Mouse (Mus musculus): ENCODE measurements around the gene Oaz3. TPM values are rescaled to one million over a fixed set of nuclear protein-coding genes. Genes with fewer than 3 reads are reported as not detected.

Gene Oaz3
- polyA plus RNA-seq, 1 experiment from 2014 or later: 0.29 TPM

DNA sequence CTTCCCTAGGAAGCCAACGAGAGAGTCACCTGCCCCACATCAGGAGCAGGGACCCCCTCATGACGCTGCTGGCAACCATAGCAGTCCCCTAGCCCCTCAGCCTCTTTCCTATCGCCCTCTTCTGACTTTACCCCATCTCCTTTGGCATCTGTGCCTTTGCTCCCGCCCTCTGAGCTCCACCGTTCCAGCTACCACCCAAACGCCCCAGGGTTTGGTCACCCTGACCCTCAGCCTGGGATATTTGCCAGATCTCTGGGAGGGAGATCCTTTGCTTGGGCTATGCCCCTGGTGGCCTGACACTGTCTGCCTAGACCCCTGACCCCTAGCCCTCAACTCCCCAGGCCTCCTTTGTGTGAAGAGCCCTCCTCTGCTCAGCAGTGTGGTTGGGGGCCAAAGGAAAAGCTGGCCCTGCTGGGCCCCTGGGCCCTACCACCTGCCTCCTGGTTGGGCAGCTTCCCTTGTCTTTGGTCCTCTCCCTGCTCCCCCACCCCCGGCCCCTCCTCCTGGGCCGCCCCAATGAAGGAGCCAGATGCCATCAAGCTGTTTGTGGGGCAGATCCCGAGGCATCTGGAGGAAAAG lies 35.0 kb upstream of the Oaz3 start:
- ATAC-seq (replicated peaks; ENCODE audit: insufficient number of reproducible peaks, low FRiP score, low TSS enrichment): no peak
- no peaks in the 10 kb centered on the region for H3K9me3 ChIP-seq (replicated peaks; ENCODE audit: control insufficient read depth, low read length)
- H3K4me3 ChIP-seq (ENCODE audit: low read depth, low read length): no peak overlapping the region
- no peaks in the 10 kb centered on the region for H3K36me3 ChIP-seq (ENCODE audit: control insufficient read depth, insufficient read depth, low read length)
- peaks cover 33% of the 10 kb centered on the region for H3K27me3 ChIP-seq (ENCODE audit: control insufficient read depth, insufficient read depth, low read length)
- 14% methylated on average over 9 of the region's 9 CpGs for WGBS (ENCODE audit: insufficient replicate concordance)
- no peak overlapping the region for H3K4me2 ChIP-seq
- H3K9ac ChIP-seq (ENCODE audit: low read depth, low read length): no peak overlapping the region
- H3K4me1 ChIP-seq (ENCODE audit: control insufficient read depth, insufficient read depth, low read length): peaks cover 12% of the 10 kb centered on the region
- H3K27ac ChIP-seq (ENCODE audit: low read depth, low read length): no peak overlapping the region

DNA sequence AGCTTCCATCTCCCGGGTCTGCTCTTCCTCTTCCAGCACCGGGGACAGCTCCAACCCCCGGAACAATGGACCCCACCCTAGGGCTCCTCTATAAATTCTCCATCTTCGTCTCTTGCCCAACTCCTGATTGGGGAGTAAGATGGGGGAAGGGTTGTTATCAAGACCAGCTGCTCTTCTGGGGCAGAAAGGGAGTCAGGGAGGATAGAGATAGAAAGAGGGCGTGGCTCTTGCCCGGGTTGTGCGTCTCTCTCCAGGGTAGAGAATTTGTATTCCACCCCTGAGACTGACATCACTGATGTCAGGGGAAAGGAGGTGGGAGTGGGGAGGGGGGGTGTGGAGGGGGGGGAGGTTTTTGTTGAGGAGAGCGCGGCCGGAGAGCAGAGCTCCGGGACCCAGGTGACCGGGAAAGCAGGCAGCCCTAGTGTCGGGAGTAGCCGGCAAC lies 34.3 kb upstream of the Oaz3 start, which contains the start of gene Celf3:
Gene Celf3 (plus strand): TSS at position 315 of the 442 bp plus-strand sequence.
- no peak for ATAC-seq (replicated peaks; ENCODE audit: insufficient number of reproducible peaks, low FRiP score, low TSS enrichment)
- H3K4me3 ChIP-seq (ENCODE audit: low read depth, low read length): no peak within 1 kb of the TSS

DNA sequence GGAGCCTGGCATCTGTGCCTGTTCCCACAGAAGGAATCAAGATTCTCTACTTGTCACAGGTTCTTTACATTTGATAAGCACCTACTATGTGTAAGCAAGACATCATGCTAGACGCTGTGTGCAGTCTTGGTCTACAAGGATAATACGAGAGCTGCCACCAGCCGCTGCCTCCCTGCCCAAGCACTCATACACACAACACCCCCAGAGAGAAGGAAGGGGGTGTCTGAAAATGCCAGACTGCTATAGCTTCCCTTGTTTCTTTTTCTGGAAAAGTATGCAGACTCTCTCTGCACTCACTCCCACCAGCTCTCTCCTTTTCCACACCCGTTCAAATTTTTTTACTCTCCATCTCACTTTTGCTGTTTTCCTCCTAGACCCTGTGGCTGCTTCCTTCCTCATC lies 33.7 kb upstream of the Oaz3 start:
- Histone ChIP-seq H3K4me3 (ENCODE audit: low read depth, low read length) (no peak overlapping the region), H3K4me2 (no peak overlapping the region), H3K4me1 (ENCODE audit: control insufficient read depth, insufficient read depth, low read length) (peaks cover 14% of the 10 kb centered on the region), H3K27ac (ENCODE audit: low read depth, low read length) (no peak overlapping the region), H3K9ac (ENCODE audit: low read depth, low read length) (no peak overlapping the region), H3K27me3 (ENCODE audit: control insufficient read depth, insufficient read depth, low read length) (peaks cover 33% of the 10 kb centered on the region), H3K36me3 (ENCODE audit: control insufficient read depth, insufficient read depth, low read length) (no peaks in the 10 kb centered on the region), H3K9me3 (replicated peaks; ENCODE audit: control insufficient read depth, low read length) (no peaks in the 10 kb centered on the region)
- no peak for ATAC-seq (replicated peaks; ENCODE audit: insufficient number of reproducible peaks, low FRiP score, low TSS enrichment)
- WGBS (ENCODE audit: insufficient replicate concordance): 61% methylated on average over 4 of the region's 4 CpGs

More for the DNA sequence above, 34.3 kb upstream of the Oaz3 start, which contains the start of gene Celf3:
- H3K9me3 ChIP-seq (replicated peaks; ENCODE audit: control insufficient read depth, low read length): no peaks in the 10 kb centered on the region
- no peaks in the 10 kb centered on the region for H3K36me3 ChIP-seq (ENCODE audit: control insufficient read depth, insufficient read depth, low read length)
- peaks cover 14% of the 10 kb centered on the region for H3K4me1 ChIP-seq (ENCODE audit: control insufficient read depth, insufficient read depth, low read length)
- no peak within 1 kb of the TSS for H3K4me2 ChIP-seq
- no peak within 1 kb of the TSS for H3K9ac ChIP-seq (ENCODE audit: low read depth, low read length)
- no peak within 1 kb of the TSS for H3K27ac ChIP-seq (ENCODE audit: low read depth, low read length)
- WGBS (ENCODE audit: insufficient replicate concordance): 1% methylated on average over 9 of the region's 14 CpGs
- H3K27me3 ChIP-seq (ENCODE audit: control insufficient read depth, insufficient read depth, low read length): peaks cover 33% of the 10 kb centered on the region

DNA sequence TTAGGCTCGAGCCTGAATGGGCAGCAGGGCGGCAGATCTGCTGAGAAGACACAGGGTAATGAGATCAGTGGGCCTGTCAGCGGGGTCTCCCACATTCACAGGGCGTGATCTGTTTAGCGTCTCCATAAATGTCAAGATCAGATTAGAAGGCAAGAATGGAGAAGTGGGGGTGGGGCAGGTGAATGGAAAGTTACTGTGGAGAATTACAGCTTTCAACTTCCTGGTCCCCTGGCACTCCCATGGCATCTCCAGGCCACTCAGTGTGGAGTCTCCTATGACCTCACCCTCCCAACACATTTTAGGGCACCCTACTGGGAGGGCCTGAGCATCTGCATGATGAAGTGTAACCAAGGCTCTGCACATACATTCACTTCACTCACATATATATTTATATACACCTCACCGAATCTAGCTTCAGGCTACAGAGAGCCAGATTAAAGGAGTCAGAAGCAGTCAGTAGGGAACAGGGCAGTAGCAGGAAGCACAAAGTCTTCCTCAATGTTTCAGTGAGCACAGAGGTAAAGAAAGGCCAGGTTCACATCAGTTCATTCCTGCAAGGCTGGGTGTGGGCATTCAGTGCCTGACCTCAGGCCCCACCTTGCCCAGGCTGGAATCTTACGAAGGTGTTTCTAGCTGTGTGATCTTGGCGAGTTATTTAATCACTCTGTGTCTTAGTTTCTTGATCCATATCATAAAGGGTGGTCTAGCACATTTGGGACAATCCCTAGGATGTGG lies 32.8 kb upstream of the Oaz3 start:
- Histone ChIP-seq H3K9ac (ENCODE audit: low read depth, low read length) (no peak overlapping the region), H3K27me3 (ENCODE audit: control insufficient read depth, insufficient read depth, low read length) (peaks cover 31% of the 10 kb centered on the region), H3K4me3 (ENCODE audit: low read depth, low read length) (no peak overlapping the region), H3K4me2 (no peak overlapping the region), H3K36me3 (ENCODE audit: control insufficient read depth, insufficient read depth, low read length) (no peaks in the 10 kb centered on the region), H3K27ac (ENCODE audit: low read depth, low read length) (no peak overlapping the region), H3K9me3 (replicated peaks; ENCODE audit: control insufficient read depth, low read length) (no peaks in the 10 kb centered on the region), H3K4me1 (ENCODE audit: control insufficient read depth, insufficient read depth, low read length) (peaks cover 16% of the 10 kb centered on the region)
- no peak for ATAC-seq (replicated peaks; ENCODE audit: insufficient number of reproducible peaks, low FRiP score, low TSS enrichment)
- WGBS (ENCODE audit: insufficient replicate concordance): 44% methylated on average over 8 of the region's 8 CpGs

DNA sequence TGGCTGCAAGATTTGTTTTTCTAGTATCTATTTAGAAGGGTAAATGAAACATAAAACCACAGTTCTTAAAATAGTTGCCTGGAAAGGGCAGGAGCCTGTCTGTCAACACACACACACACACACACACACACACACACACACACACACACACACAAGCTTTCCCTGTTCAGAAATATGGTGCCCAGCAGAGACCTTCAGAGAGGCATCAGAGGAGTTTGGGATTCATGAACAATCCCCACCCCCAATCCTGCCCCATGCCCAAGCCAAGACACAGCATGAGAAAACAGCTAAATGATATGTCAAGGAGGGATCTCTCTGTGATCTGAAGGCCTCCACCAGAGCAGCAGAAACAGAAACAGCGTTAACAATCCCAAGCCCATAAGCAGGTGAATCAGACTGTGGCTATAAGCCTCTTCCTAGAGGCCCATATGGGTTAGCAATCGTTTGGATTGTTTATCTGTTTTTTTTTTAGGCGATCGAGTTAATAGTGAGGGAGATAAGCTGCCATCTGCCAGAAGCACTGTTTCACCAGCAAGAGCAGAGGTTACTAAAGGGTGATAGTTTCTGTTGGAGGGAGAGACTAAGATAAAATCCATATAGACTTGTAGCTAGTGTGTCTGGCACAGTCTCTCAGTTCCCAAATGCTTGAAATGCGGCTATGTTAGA lies 30.0 kb upstream of the Oaz3 start:
- no peak overlapping the region for H3K27ac ChIP-seq (ENCODE audit: low read depth, low read length)
- ATAC-seq (replicated peaks; ENCODE audit: insufficient number of reproducible peaks, low FRiP score, low TSS enrichment): no peak

DNA sequence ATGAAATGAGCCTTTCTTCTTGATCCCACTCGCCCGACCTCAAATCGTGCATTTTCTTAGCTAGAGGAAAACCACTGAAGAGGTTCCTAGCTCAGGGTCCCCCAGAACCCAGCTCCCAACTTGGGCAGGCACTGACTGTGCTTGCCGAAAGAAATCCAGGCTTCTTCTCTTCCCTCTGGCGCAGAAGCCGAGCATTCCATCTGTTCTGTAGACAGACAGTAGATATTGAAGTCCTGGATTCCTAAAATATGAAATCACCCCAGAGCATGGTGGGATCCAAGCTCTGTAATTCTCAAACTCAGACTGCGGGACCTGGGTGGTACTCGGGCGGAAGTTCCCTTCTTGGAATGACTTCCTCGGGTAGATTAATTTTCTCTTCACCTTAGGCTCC lies 29.4 kb upstream of the Oaz3 start:
- Histone ChIP-seq H3K27me3 (ENCODE audit: control insufficient read depth, insufficient read depth, low read length) (no peaks in the 10 kb centered on the region), H3K9me3 (replicated peaks; ENCODE audit: control insufficient read depth, low read length) (no peaks in the 10 kb centered on the region), H3K4me2 (peak overlapping the region; percentile 68), H3K4me3 (ENCODE audit: low read depth, low read length) (no peak overlapping the region), H3K27ac (ENCODE audit: low read depth, low read length) (peak overlapping the region; percentile 66), H3K9ac (ENCODE audit: low read depth, low read length) (no peak overlapping the region), H3K4me1 (ENCODE audit: control insufficient read depth, insufficient read depth, low read length) (peaks cover 14% of the 10 kb centered on the region), H3K36me3 (ENCODE audit: control insufficient read depth, insufficient read depth, low read length) (no peaks in the 10 kb centered on the region)
- no peak for ATAC-seq (replicated peaks; ENCODE audit: insufficient number of reproducible peaks, low FRiP score, low TSS enrichment)
- 41% methylated on average over 10 of the region's 10 CpGs for WGBS (ENCODE audit: insufficient replicate concordance)

More for the DNA sequence above, 30.0 kb upstream of the Oaz3 start:
- H3K9ac ChIP-seq (ENCODE audit: low read depth, low read length): no peak overlapping the region
- no peak overlapping the region for H3K4me2 ChIP-seq
- no peaks in the 10 kb centered on the region for H3K36me3 ChIP-seq (ENCODE audit: control insufficient read depth, insufficient read depth, low read length)
- 33% methylated on average over 5 of the region's 5 CpGs for WGBS (ENCODE audit: insufficient replicate concordance)
- no peak overlapping the region for H3K4me3 ChIP-seq (ENCODE audit: low read depth, low read length)
- H3K9me3 ChIP-seq (replicated peaks; ENCODE audit: control insufficient read depth, low read length): no peaks in the 10 kb centered on the region
- H3K27me3 ChIP-seq (ENCODE audit: control insufficient read depth, insufficient read depth, low read length): peaks cover 5% of the 10 kb centered on the region
- H3K4me1 ChIP-seq (ENCODE audit: control insufficient read depth, insufficient read depth, low read length): peaks cover 14% of the 10 kb centered on the region

DNA sequence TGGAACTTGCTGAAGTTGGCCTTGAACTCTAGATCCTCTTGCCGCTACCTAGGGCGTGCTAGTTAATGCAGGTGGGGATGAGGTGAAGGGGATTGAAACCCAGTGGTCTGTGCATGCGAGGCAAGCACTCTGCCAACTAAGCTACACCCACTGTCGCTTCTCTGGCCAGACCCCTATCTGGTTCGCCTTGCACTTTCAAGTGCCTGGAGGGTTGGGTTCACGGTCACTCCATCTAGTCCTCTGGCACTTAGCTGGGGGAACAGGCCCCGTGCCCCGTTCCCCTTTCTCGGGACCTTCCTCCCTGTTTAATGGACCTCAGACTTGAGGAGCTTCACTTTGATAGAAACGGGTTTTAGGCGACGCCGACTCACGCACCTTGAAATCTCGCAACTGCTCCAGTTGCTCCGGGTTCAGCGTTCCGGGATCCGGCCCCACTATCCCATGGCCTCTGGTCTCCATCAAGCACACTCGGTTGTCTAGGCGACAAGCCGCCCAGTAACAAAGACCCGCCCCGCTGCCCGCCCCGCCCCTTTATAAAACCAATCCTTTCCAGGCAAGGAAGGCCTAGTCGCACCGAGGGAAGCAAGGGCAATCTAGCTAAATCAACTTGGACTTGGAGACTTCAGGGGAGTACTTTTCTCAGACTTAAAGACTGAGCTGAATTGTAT lies 28.9 kb upstream of the Oaz3 start:
- Histone ChIP-seq H3K9ac (ENCODE audit: low read depth, low read length) (peak overlapping the region; percentile 39; the same call in 1 of the 2 replicates), H3K4me3 (ENCODE audit: low read depth, low read length) (peak overlapping the region; percentile 26), H3K9me3 (replicated peaks; ENCODE audit: control insufficient read depth, low read length) (no peaks in the 10 kb centered on the region), H3K4me1 (ENCODE audit: control insufficient read depth, insufficient read depth, low read length) (peaks cover 14% of the 10 kb centered on the region), H3K27ac (ENCODE audit: low read depth, low read length) (peak overlapping the region; percentile 66), H3K27me3 (ENCODE audit: control insufficient read depth, insufficient read depth, low read length) (no peaks in the 10 kb centered on the region), H3K4me2 (peak overlapping the region; percentile 68), H3K36me3 (ENCODE audit: control insufficient read depth, insufficient read depth, low read length) (no peaks in the 10 kb centered on the region)
- peak; percentile 67; the same call in 1 of the 2 replicates for ATAC-seq (replicated peaks; ENCODE audit: insufficient number of reproducible peaks, low FRiP score, low TSS enrichment)
- WGBS (ENCODE audit: insufficient replicate concordance): 6% methylated on average over 28 of the region's 28 CpGs

DNA sequence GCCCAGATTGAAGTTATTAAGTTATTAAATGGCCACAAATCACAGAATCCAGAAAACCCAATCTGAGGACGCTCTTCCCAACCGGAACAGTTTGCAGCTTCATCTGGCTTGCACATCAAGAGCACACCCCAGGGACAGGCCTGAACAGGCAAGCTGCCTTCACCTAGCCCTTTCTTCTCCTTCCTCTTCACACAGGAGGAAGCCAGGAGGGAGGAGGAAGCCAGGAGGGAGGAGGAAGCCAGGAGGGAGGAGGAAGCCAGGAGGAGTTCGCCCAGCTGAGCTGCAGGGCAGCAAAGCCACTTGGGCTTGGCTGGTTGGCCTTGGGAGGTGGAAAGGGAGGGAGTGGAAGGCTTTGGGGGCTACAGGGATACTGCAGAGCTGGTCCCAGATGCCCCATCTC lies 25.2 kb upstream of the Oaz3 start:
- no peak overlapping the region for H3K27ac ChIP-seq (ENCODE audit: low read depth, low read length)
- no peak overlapping the region for H3K9ac ChIP-seq (ENCODE audit: low read depth, low read length)
- H3K4me1 ChIP-seq (ENCODE audit: control insufficient read depth, insufficient read depth, low read length): peaks cover 9% of the 10 kb centered on the region
- H3K27me3 ChIP-seq (ENCODE audit: control insufficient read depth, insufficient read depth, low read length): no peaks in the 10 kb centered on the region
- no peaks in the 10 kb centered on the region for H3K9me3 ChIP-seq (replicated peaks; ENCODE audit: control insufficient read depth, low read length)
- H3K36me3 ChIP-seq (ENCODE audit: control insufficient read depth, insufficient read depth, low read length): no peaks in the 10 kb centered on the region
- no peak overlapping the region for H3K4me2 ChIP-seq
- WGBS (ENCODE audit: insufficient replicate concordance): 31% methylated on average over 3 of the region's 3 CpGs
- no peak overlapping the region for H3K4me3 ChIP-seq (ENCODE audit: low read depth, low read length)
- no peak for ATAC-seq (replicated peaks; ENCODE audit: insufficient number of reproducible peaks, low FRiP score, low TSS enrichment)

Measured in heart, embryonic 11.5 days (tissue).